Mouse (Mus musculus) liver, embryonic 16.5 days (tissue): ENCODE results near the gene Fbxo33. TPM values are rescaled to one million over a fixed set of nuclear protein-coding genes. Genes with fewer than 3 reads are reported as not detected.
A peak's percentile ranks its signal among the peaks of the same experiment; 100 is the strongest.

ENCODE experiments used
- ATAC-seq: fragments of 200-750 bp; cut with Nextera tagmentation; 2 replicates; pipeline ENCODE4 v1.8.0; 2017; ENCODE audit warnings: low read depth, mild to moderate bottlenecking, moderate number of reproducible peaks, moderate library complexity
- H3K27ac ChIP-seq: fragments of 300-500 bp; sonication (generic); 2 replicates; pipeline ENCODE4 v1.5.1; 2014; ENCODE audit warnings: mild to moderate bottlenecking, low read length
- H3K27me3 ChIP-seq: fragments of 300-500 bp; sonication (generic); 2 replicates; pipeline ENCODE4 v1.6.1; 2014; ENCODE audit warnings: low read depth, low read length, mixed read lengths; ENCODE audit not compliant: control insufficient read depth, insufficient read depth
- H3K36me3 ChIP-seq: fragments of 300-500 bp; sonication (generic); 2 replicates; pipeline ENCODE4 v1.6.1; 2014; ENCODE audit warnings: mild to moderate bottlenecking; ENCODE audit not compliant: control insufficient read depth, insufficient read depth
- H3K4me1 ChIP-seq: fragments of 300-500 bp; sonication (generic); 2 replicates; pipeline ENCODE4 v1.6.1; 2014; ENCODE audit warnings: low read depth, low read length, mixed read lengths; ENCODE audit not compliant: control insufficient read depth
- H3K4me2 ChIP-seq: fragments of 300-500 bp; sonication (generic); 2 replicates; pipeline ENCODE4 v1.6.1; 2014; ENCODE audit warnings: low read depth, low read length, mixed read lengths
- H3K4me3 ChIP-seq: fragments of 300-500 bp; sonication (generic); 2 replicates; pipeline ENCODE4 v1.5.1; 2014; ENCODE audit warnings: low read depth, mild to moderate bottlenecking, low read length
- H3K9ac ChIP-seq: fragments of 300-500 bp; sonication (generic); 2 replicates; pipeline ENCODE4 v1.6.1; 2014; ENCODE audit warnings: low read depth, low read length
- H3K9me3 ChIP-seq: fragments of 300-500 bp; sonication (generic); replicated peaks from 2 replicates; pipeline ENCODE4 v1.6.1; 2016; ENCODE audit warnings: low read length; ENCODE audit not compliant: control insufficient read depth
- WGBS: fragments of 180-500 bp; shearing (Covaris S2); extraction: QIAGEN DNeasy Blood & Tissue Kit; methylation state at CpG from one replicate; pipeline ENCODE4 v1.1.7; 2014; ENCODE audit not compliant: insufficient replicate concordance; 5-methylcytosine and 5-hydroxymethylcytosine counted together
- polyA plus RNA-seq: library from polyadenylated mRNA; unstranded; fragments of >200 nt; fragmentation: Nextera tagmentation; extraction: Ambion mirVana; gene quantifications from 2 replicates; pipeline ENCODE4 v1.2.1, GENCODE M21; 2015

Fbxo33 gene
- 2.8 and 3.2 TPM in 2 replicates for polyA plus RNA-seq

- peak; percentile 88 for ATAC-seq
- Histone ChIP-seq H3K36me3 (no peaks in the 10 kb centered on the region), H3K4me1 (peaks cover 15% of the 10 kb centered on the region), H3K9ac (peak within 1 kb of the TSS; percentile 97), H3K9me3 (no peaks in the 10 kb centered on the region), H3K27me3 (no peaks in the 10 kb centered on the region), H3K4me2 (peak within 1 kb of the TSS; percentile 77), H3K27ac (peak within 1 kb of the TSS; percentile 98), H3K4me3 (peak within 1 kb of the TSS; percentile 92)
- WGBS, result under 1% methylated on average over 105 of the region's 109 CpGs
These were observed at the start of gene Fbxo33 for GRCm38 (mm10) chr12:59219325-59220225. TSS of gene Fbxo33 (minus strand) at chr12:59219725.

- Histone ChIP-seq H3K9me3 (no peaks in the 10 kb centered on the region), H3K4me1 (no peaks in the 10 kb centered on the region), H3K4me3 (no peak overlapping the region), H3K9ac (no peak overlapping the region), H3K27ac (no peak overlapping the region), H3K4me2 (no peak overlapping the region), H3K36me3 (no peaks in the 10 kb centered on the region), H3K27me3 (no peaks in the 10 kb centered on the region)
- no peak for ATAC-seq
- WGBS, result 73% methylated on average over 4 of the region's 4 CpGs
These were observed 46.4 kb upstream of the Fbxo33 start for GRCm38 (mm10) chr12:59265942-59266231.

GRCm38 (mm10) chr12:59265207-59265941 is 45.8 kb upstream of the Fbxo33 start:
- WGBS, result 29% methylated on average over 15 of the region's 15 CpGs
- no peak overlapping the region for H3K9ac ChIP-seq
- H3K4me3 ChIP-seq, result no peak overlapping the region
- no peak for ATAC-seq
- no peaks in the 10 kb centered on the region for H3K9me3 ChIP-seq
- H3K27ac ChIP-seq, result no peak overlapping the region
- H3K4me1 ChIP-seq, result no peaks in the 10 kb centered on the region
- no peaks in the 10 kb centered on the region for H3K36me3 ChIP-seq
- H3K27me3 ChIP-seq, result no peaks in the 10 kb centered on the region
- H3K4me2 ChIP-seq, result no peak overlapping the region

GRCm38 (mm10) chr12:59262841-59263240 is 43.3 kb upstream of the Fbxo33 start:
- Histone ChIP-seq H3K4me2 (no peak overlapping the region), H3K4me1 (no peaks in the 10 kb centered on the region), H3K27ac (no peak overlapping the region), H3K4me3 (no peak overlapping the region), H3K9me3 (no peaks in the 10 kb centered on the region), H3K9ac (no peak overlapping the region), H3K27me3 (no peaks in the 10 kb centered on the region), H3K36me3 (no peaks in the 10 kb centered on the region)
- ATAC-seq, result no peak
- 60% methylated on average over 3 of the region's 3 CpGs for WGBS

GRCm38 (mm10) chr12:59260798-59261197 is 41.3 kb upstream of the Fbxo33 start:
- Histone ChIP-seq H3K4me1 (no peaks in the 10 kb centered on the region), H3K4me2 (no peak overlapping the region), H3K9ac (no peak overlapping the region), H3K27ac (no peak overlapping the region), H3K36me3 (no peaks in the 10 kb centered on the region), H3K27me3 (no peaks in the 10 kb centered on the region), H3K4me3 (no peak overlapping the region), H3K9me3 (no peaks in the 10 kb centered on the region)
- ATAC-seq, result no peak
- WGBS, result 36% methylated on average over 2 of the region's 2 CpGs

- Histone ChIP-seq H3K27ac (no peak overlapping the region), H3K27me3 (no peaks in the 10 kb centered on the region), H3K36me3 (no peaks in the 10 kb centered on the region), H3K4me3 (no peak overlapping the region), H3K4me1 (no peaks in the 10 kb centered on the region), H3K9me3 (no peaks in the 10 kb centered on the region), H3K9ac (no peak overlapping the region), H3K4me2 (no peak overlapping the region)
- no peak for ATAC-seq
These were observed 40.8 kb upstream of the Fbxo33 start for GRCm38 (mm10) chr12:59260362-59260761.

- WGBS, result 67% methylated on average over 5 of the region's 5 CpGs
- ATAC-seq, result no peak
- Histone ChIP-seq H3K27ac (no peak overlapping the region), H3K9ac (no peak overlapping the region), H3K27me3 (no peaks in the 10 kb centered on the region), H3K4me3 (no peak overlapping the region), H3K4me2 (no peak overlapping the region), H3K36me3 (no peaks in the 10 kb centered on the region), H3K9me3 (no peaks in the 10 kb centered on the region), H3K4me1 (no peaks in the 10 kb centered on the region)
These were observed 39.5 kb upstream of the Fbxo33 start for GRCm38 (mm10) chr12:59259015-59259414.

- Histone ChIP-seq H3K27ac (no peak overlapping the region), H3K4me2 (no peak overlapping the region), H3K4me3 (no peak overlapping the region), H3K27me3 (no peaks in the 10 kb centered on the region), H3K4me1 (no peaks in the 10 kb centered on the region), H3K9me3 (no peaks in the 10 kb centered on the region), H3K36me3 (no peaks in the 10 kb centered on the region), H3K9ac (no peak overlapping the region)
- WGBS, result 27% methylated on average over 2 of the region's 2 CpGs
- no peak for ATAC-seq
These were observed 30.8 kb upstream of the Fbxo33 start for GRCm38 (mm10) chr12:59250259-59250827.

GRCm38 (mm10) chr12:59248969-59249368 is 29.4 kb upstream of the Fbxo33 start:
- Histone ChIP-seq H3K4me2 (no peak overlapping the region), H3K9me3 (no peaks in the 10 kb centered on the region), H3K9ac (no peak overlapping the region), H3K4me3 (no peak overlapping the region), H3K27ac (no peak overlapping the region), H3K36me3 (no peaks in the 10 kb centered on the region), H3K4me1 (no peaks in the 10 kb centered on the region), H3K27me3 (no peaks in the 10 kb centered on the region)
- 20% methylated on average over 1 of the region's 1 CpGs for WGBS
- no peak for ATAC-seq
